ENCODE assay signal across 9 mouse cellular contexts in genomic region chr7:98160041-98160740, GRCm38 (mm10). TPM values are rescaled to one million over a fixed set of nuclear protein-coding genes. Genes with fewer than 3 reads are reported as not detected.
DNase-seq lines count a peak whose midpoint lies in the region; ATAC-seq and TF ChIP-seq lines count a peak whose summit lies in the region.
"Had no signal": no experiment of that assay in that cellular context is flagged by ENCODE, and none has a peak within 500 bp of the region (broad histone marks: within the 10 kb centered on the region; RNA-seq: fewer than 3 reads in every experiment).

No protein-coding gene starts in this region.

- no peaks in the 10 kb centered on the region for H3K9me3 ChIP-seq in forebrain, embryonic 10.5 days
- no peaks in the 10 kb centered on the region for H3K9me3 ChIP-seq in forebrain, postnatal 0 days (ENCODE audit: low read length)
- no peaks in the 10 kb centered on the region for H3K9me3 ChIP-seq in liver, embryonic 15.5 days (replicated peaks)
- no peaks in the 10 kb centered on the region for H3K9me3 ChIP-seq in forebrain, embryonic 13.5 days (replicated peaks)

- H3K9ac ChIP-seq in forebrain, postnatal 0 days = no peak overlapping the region
- H3K9ac ChIP-seq in liver, embryonic 15.5 days = no peak overlapping the region
- H3K9ac ChIP-seq in forebrain, embryonic 13.5 days = no peak overlapping the region

- 0 out of 2 replicates have a peak, but pooled peaks cover 3% of the 10 kb centered on the region for H3K27me3 ChIP-seq in forebrain, embryonic 10.5 days (ENCODE audit: poor library complexity, severe bottlenecking)
- no peaks in the 10 kb centered on the region for H3K27me3 ChIP-seq in forebrain, postnatal 0 days (ENCODE audit: insufficient read depth, low read length)
- no peaks in the 10 kb centered on the region for H3K27me3 ChIP-seq in liver, embryonic 15.5 days
- H3K27me3 ChIP-seq in forebrain, embryonic 13.5 days = 0 out of 2 replicates have a peak, but pooled peaks cover 4% of the 10 kb centered on the region

- no peak overlapping the region for H3K4me2 ChIP-seq in forebrain, postnatal 0 days (ENCODE audit: low read depth)
- H3K4me2 ChIP-seq in liver, embryonic 15.5 days = no peak overlapping the region
- no peak overlapping the region for H3K4me2 ChIP-seq in forebrain, embryonic 13.5 days

- DNase-seq in forebrain, embryonic 10.5 days (ENCODE audit: extremely low spot score, low spot score) = no peak
- DNase-seq in forebrain, postnatal 0 days = no peak
- peak; percentile 68 for DNase-seq in urinary bladder, postnatal 14 days (ENCODE audit: low spot score)
- DNase-seq in urinary bladder, postnatal 4 days (ENCODE audit: low spot score in 2 of 2) = no peak
- DNase-seq in right cerebral cortex, adult 2 months (ENCODE audit: low spot score in 2 of 2) = no peak
- DNase-seq in cerebellum, adult 9-11 months = no peak

- ATAC-seq in forebrain, postnatal 0 days = no peak
- no peak for ATAC-seq in liver, embryonic 15.5 days (ENCODE audit: insufficient read depth)
- no peak for ATAC-seq in forebrain, embryonic 13.5 days

- H3K36me3 ChIP-seq in forebrain, embryonic 10.5 days (replicated peaks) = no peaks in the 10 kb centered on the region
- peaks cover 18% of the 10 kb centered on the region for H3K36me3 ChIP-seq in forebrain, postnatal 0 days (ENCODE audit: insufficient read depth)
- peaks cover 41% of the 10 kb centered on the region for H3K36me3 ChIP-seq in liver, embryonic 15.5 days (replicated peaks)
- H3K36me3 ChIP-seq in forebrain, embryonic 13.5 days (ENCODE audit: poor library complexity, severe bottlenecking) = no peaks in the 10 kb centered on the region

- H3K4me3 ChIP-seq in forebrain, embryonic 10.5 days = no peak overlapping the region
- H3K4me3 ChIP-seq in forebrain, postnatal 0 days (ENCODE audit: low read depth, low read length) = no peak overlapping the region
- no peak overlapping the region for H3K4me3 ChIP-seq in liver, embryonic 15.5 days (replicated peaks)
- H3K4me3 ChIP-seq in forebrain, embryonic 13.5 days = no peak overlapping the region

- H3K27ac ChIP-seq in forebrain, embryonic 10.5 days = peak overlapping the region; percentile 51; the same call in 1 of the 2 replicates
- H3K27ac ChIP-seq in forebrain, postnatal 0 days (ENCODE audit: low read depth, low read length) = no peak overlapping the region
- peak overlapping the region; percentile 82 for H3K27ac ChIP-seq in liver, embryonic 15.5 days (replicated peaks)
- H3K27ac ChIP-seq in forebrain, embryonic 13.5 days = no peak overlapping the region

- no peak for TF ChIP-seq CTCF in forebrain, postnatal 0 days (IDR thresholded peaks at IDR 0.05; ENCODE audit: low read depth)

- 61% methylated on average over 8 of the region's 8 CpGs for WGBS in forebrain, embryonic 10.5 days
- WGBS in forebrain, postnatal 0 days = 59% methylated on average over 8 of the region's 8 CpGs
- WGBS in liver, embryonic 15.5 days (ENCODE audit: insufficient replicate concordance) = 57% methylated on average over 8 of the region's 8 CpGs
- 59% methylated on average over 8 of the region's 8 CpGs for WGBS in forebrain, embryonic 13.5 days

- peaks cover 61% of the 10 kb centered on the region for H3K4me1 ChIP-seq in forebrain, embryonic 10.5 days
- no peaks in the 10 kb centered on the region for H3K4me1 ChIP-seq in forebrain, postnatal 0 days (ENCODE audit: insufficient read depth)
- peaks cover 99% of the 10 kb centered on the region for H3K4me1 ChIP-seq in liver, embryonic 15.5 days (replicated peaks)
- H3K4me1 ChIP-seq in forebrain, embryonic 13.5 days = peaks cover 32% of the 10 kb centered on the region

RNA-seq across cellular contexts. Expression of gene Omp, which starts 14.9 kb away (rescaled TPM):
- polyA plus RNA-seq in forebrain, embryonic 10.5 days (2016; fragmentation: Nextera tagmentation; extraction: Ambion mirVana) = 0.11 and 0.19 TPM in 2 replicates
- 0.29 and 0.54 TPM in 2 replicates for total RNA-seq in forebrain, postnatal 0 days (2014; rRNA removed)
- 0.31 and 0.38 TPM in 2 replicates for polyA plus RNA-seq in forebrain, postnatal 0 days (2015; fragmentation: Nextera tagmentation; extraction: Ambion mirVana)
- 0.54 and 0.78 TPM in 2 replicates for polyA plus RNA-seq in liver, embryonic 15.5 days (2015; fragmentation: Nextera tagmentation; extraction: Ambion mirVana)
- polyA plus RNA-seq in forebrain, embryonic 13.5 days (2015; fragmentation: Nextera tagmentation; extraction: Ambion mirVana) = 0.42 and 0.52 TPM in 2 replicates
- total RNA-seq: monocyte, adult 5-6 weeks had no signal

RNA-seq across cellular contexts. Expression of gene Capn5, which starts 17.9 kb away (rescaled TPM):
- 5.8 TPM in 2 replicates for polyA plus RNA-seq in forebrain, embryonic 10.5 days (2016; fragmentation: Nextera tagmentation; extraction: Ambion mirVana)
- total RNA-seq in forebrain, postnatal 0 days (2014; rRNA removed) = 35.8 and 39.2 TPM in 2 replicates
- polyA plus RNA-seq in forebrain, postnatal 0 days (2015; fragmentation: Nextera tagmentation; extraction: Ambion mirVana) = 21.3 and 22.6 TPM in 2 replicates
- polyA plus RNA-seq in liver, embryonic 15.5 days (2015; fragmentation: Nextera tagmentation; extraction: Ambion mirVana) = 14.3 and 15.5 TPM in 2 replicates
- polyA plus RNA-seq in forebrain, embryonic 13.5 days (2015; fragmentation: Nextera tagmentation; extraction: Ambion mirVana) = 9.3 and 10.0 TPM in 2 replicates

RNA-seq across cellular contexts. Expression of gene B3gnt6, which starts 39.1 kb away (rescaled TPM):
- polyA plus RNA-seq in forebrain, embryonic 10.5 days (2016; fragmentation: Nextera tagmentation; extraction: Ambion mirVana) = 0.06 TPM in 1 of 2 replicates, not detected in the other
- total RNA-seq in forebrain, postnatal 0 days (2014; rRNA removed) = 0.08 and 0.19 TPM in 2 replicates
- 0.26 and 0.63 TPM in 2 replicates for polyA plus RNA-seq in forebrain, postnatal 0 days (2015; fragmentation: Nextera tagmentation; extraction: Ambion mirVana)
- 0.08 TPM in 1 of 2 replicates, not detected in the other for polyA plus RNA-seq in liver, embryonic 15.5 days (2015; fragmentation: Nextera tagmentation; extraction: Ambion mirVana)
- polyA plus RNA-seq in forebrain, embryonic 13.5 days (2015; fragmentation: Nextera tagmentation; extraction: Ambion mirVana) = 0.09 and 0.12 TPM in 2 replicates
- total RNA-seq: monocyte, adult 5-6 weeks had no signal

RNA-seq across cellular contexts. Expression of gene Myo7a, which starts 40.9 kb away (rescaled TPM):
- 20.1 and 20.8 TPM in 2 replicates for polyA plus RNA-seq in forebrain, embryonic 10.5 days (2016; fragmentation: Nextera tagmentation; extraction: Ambion mirVana)
- total RNA-seq in forebrain, postnatal 0 days (2014; rRNA removed) = 37.4 and 47.3 TPM in 2 replicates
- polyA plus RNA-seq in forebrain, postnatal 0 days (2015; fragmentation: Nextera tagmentation; extraction: Ambion mirVana) = 5.7 and 11.1 TPM in 2 replicates
- polyA plus RNA-seq in liver, embryonic 15.5 days (2015; fragmentation: Nextera tagmentation; extraction: Ambion mirVana) = 8.8 and 9.8 TPM in 2 replicates
- polyA plus RNA-seq in forebrain, embryonic 13.5 days (2015; fragmentation: Nextera tagmentation; extraction: Ambion mirVana) = 11.8 and 14.2 TPM in 2 replicates

Comparison
In these comparisons a context has a peak if more than half of its experiments do, and no peak if none do; other contexts are left out.
1. H3K27ac ChIP-seq: peak in forebrain, embryonic 10.5 days (single experiment) and liver, embryonic 15.5 days (single experiment); none in forebrain, postnatal 0 days (single experiment) and forebrain, embryonic 13.5 days (single experiment).